Mouse (Mus musculus): ENCODE measurements at regions not wholly inside any gene's neighbourhood (a gene's known extent, or its start where the extent isn't known, plus 50 kb on each side); places are given as distances from the start of the nearest gene placed in this dataset.

DNA sequence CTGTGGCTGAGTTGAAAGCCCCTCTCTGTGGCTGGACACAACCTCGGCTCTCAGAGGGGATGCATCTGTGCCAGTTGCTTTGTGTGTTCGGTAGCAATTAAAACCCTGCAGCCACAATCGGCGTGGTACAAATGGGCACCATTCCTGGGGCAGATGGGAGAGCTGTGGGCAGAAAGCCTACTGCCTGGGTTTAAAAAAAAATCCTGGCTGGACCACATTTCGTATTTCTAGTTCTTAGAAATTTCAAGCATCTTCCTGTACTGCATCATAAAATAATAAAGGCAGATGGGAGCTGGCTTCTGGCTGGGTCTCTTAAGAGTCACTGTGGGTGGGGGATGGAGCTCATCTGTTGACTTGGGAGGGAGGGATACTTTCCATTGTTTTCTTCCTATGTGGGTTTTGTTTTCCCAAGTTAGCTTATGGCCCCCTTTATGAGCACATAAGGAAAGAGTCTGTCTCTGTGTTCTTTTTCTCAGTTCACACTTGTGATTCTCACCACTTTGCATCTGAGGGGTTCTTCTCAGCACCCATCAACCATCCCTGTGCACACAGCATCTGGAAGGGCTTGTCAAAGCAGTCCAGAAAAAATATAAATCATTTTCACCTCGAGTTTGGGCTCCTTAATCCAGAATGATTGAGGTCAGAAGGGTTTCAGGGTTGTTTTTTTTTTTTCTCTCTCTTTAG, 80.5 kb upstream of the Pum3 start:
- DNase-seq (ENCODE audit: extremely low read depth, low read depth, low spot score): no peak
- Histone ChIP-seq H3K79me2 (ENCODE audit: control insufficient read depth, insufficient read depth, low read length) (no peaks in the 10 kb centered on the region), H3K36me3 (ENCODE audit: control insufficient read depth, insufficient read depth, low read length) (no peaks in the 10 kb centered on the region), H3K27ac (replicated peaks; ENCODE audit: insufficient read depth, low read depth, low read length) (no peak overlapping the region), H3K4me3 (ENCODE audit: insufficient read depth, low read depth, low read length) (no peak overlapping the region), H3K9ac (ENCODE audit: low read depth, low read length) (no peak overlapping the region), H3K4me1 (ENCODE audit: control insufficient read depth, insufficient read depth, low read length) (peaks cover 2% of the 10 kb centered on the region; the same call in 1 of the 2 replicates), H3K27me3 (ENCODE audit: control insufficient read depth, insufficient read depth, low read length) (no peaks in the 10 kb centered on the region)
- 84% methylated on average over 6 of the region's 6 CpGs for WGBS
- no peak for TF ChIP-seq POLR2A (IDR thresholded peaks at IDR 0.05; ENCODE audit: extremely low read depth, insufficient read depth, low read length)
- TF ChIP-seq CTCF (IDR thresholded peaks at IDR 0.05; ENCODE audit: low read depth, low read length): no peak

DNA sequence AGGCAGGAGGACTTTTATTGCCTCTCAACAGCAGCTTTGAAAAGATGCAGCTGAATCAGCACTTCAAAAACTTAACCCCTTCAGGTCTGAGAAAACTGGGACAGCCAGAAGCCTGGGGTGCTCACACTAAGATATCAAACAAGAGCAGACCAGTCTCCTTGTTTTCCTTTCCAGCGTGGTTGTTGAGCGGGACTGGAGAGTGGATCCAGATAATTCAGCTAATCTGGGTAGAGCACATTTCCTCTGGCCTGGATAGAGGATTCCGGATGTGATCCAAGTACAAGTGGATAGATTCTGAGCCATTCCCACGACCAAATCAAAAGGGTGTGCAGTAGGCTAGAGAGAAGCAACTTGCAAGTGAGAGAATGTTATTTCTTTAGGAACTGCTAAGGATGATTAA, 68.7 kb upstream of the Pum3 start:
- no peak overlapping the region for H3K4me3 ChIP-seq (ENCODE audit: insufficient read depth, low read depth, low read length)
- DNase-seq (ENCODE audit: extremely low read depth, low read depth, low spot score): no peak
- WGBS: 86% methylated on average over 4 of the region's 4 CpGs

DNA sequence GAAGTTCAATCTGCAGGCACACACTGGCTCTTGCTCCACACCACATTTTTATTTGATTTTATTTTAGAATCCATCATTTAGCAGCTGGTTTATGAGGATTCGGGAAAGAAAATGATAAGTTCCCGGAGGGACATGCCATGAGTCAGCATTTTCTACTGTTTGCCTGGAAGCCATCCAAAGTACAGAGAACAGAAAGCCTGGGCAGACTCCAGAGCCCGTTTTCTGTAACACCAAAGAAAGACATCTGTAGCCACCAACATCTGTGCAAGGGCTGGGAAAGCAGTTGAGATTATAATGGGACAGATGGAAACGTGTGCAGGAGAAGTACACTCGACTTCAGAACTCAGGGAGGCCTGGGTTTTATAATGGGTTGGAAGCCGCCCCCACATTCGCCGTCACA, 62.8 kb upstream of the Pum3 start:
- Histone ChIP-seq H3K27me3 (ENCODE audit: control insufficient read depth, insufficient read depth, low read length) (no peaks in the 10 kb centered on the region), H3K79me2 (ENCODE audit: control insufficient read depth, insufficient read depth, low read length) (no peaks in the 10 kb centered on the region), H3K4me3 (ENCODE audit: insufficient read depth, low read depth, low read length) (no peak overlapping the region), H3K4me1 (ENCODE audit: control insufficient read depth, insufficient read depth, low read length) (no peaks in the 10 kb centered on the region), H3K27ac (replicated peaks; ENCODE audit: insufficient read depth, low read depth, low read length) (no peak overlapping the region), H3K36me3 (ENCODE audit: control insufficient read depth, insufficient read depth, low read length) (no peaks in the 10 kb centered on the region), H3K9ac (ENCODE audit: low read depth, low read length) (no peak overlapping the region)
- peak; percentile 64 for DNase-seq (ENCODE audit: extremely low read depth, low read depth, low spot score)
- TF ChIP-seq CTCF (IDR thresholded peaks at IDR 0.05; ENCODE audit: low read depth, low read length) (no peak), POLR2A (IDR thresholded peaks at IDR 0.05; ENCODE audit: extremely low read depth, insufficient read depth, low read length) (no peak)
- WGBS: 66% methylated on average over 8 of the region's 8 CpGs

More for the DNA sequence above, 68.7 kb upstream of the Pum3 start:
- no peak for TF ChIP-seq POLR2A (IDR thresholded peaks at IDR 0.05; ENCODE audit: extremely low read depth, insufficient read depth, low read length)
- TF ChIP-seq CTCF (IDR thresholded peaks at IDR 0.05; ENCODE audit: low read depth, low read length): no peak
- no peak overlapping the region for H3K27ac ChIP-seq (replicated peaks; ENCODE audit: insufficient read depth, low read depth, low read length)
- no peaks in the 10 kb centered on the region for H3K36me3 ChIP-seq (ENCODE audit: control insufficient read depth, insufficient read depth, low read length)
- no peaks in the 10 kb centered on the region for H3K79me2 ChIP-seq (ENCODE audit: control insufficient read depth, insufficient read depth, low read length)
- no peaks in the 10 kb centered on the region for H3K4me1 ChIP-seq (ENCODE audit: control insufficient read depth, insufficient read depth, low read length)
- no peak overlapping the region for H3K9ac ChIP-seq (ENCODE audit: low read depth, low read length)
- no peaks in the 10 kb centered on the region for H3K27me3 ChIP-seq (ENCODE audit: control insufficient read depth, insufficient read depth, low read length)

DNA sequence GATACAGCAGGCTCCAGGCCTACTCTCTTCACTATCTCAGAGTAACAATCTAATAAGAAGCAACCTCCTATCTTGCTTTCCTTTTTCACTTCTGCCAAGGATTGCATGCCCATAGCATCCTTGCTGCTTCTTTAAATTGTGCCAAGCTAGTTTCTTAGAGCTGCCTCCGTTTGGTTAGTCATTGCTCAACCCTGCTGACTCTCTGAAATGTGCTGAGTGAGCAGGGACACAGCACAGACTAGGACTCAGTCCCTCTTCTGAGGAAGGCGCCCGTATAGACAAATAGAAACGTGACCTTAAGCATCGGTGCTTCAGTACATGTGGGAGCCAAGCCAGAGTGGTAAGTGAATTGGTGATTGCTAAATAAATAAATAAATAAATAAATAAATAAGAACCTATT, 62.2 kb upstream of the Pum3 start:
- Histone ChIP-seq H3K9ac (ENCODE audit: low read depth, low read length) (no peak overlapping the region), H3K4me1 (ENCODE audit: control insufficient read depth, insufficient read depth, low read length) (no peaks in the 10 kb centered on the region), H3K27me3 (ENCODE audit: control insufficient read depth, insufficient read depth, low read length) (no peaks in the 10 kb centered on the region), H3K79me2 (ENCODE audit: control insufficient read depth, insufficient read depth, low read length) (no peaks in the 10 kb centered on the region), H3K36me3 (ENCODE audit: control insufficient read depth, insufficient read depth, low read length) (no peaks in the 10 kb centered on the region), H3K27ac (replicated peaks; ENCODE audit: insufficient read depth, low read depth, low read length) (no peak overlapping the region), H3K4me3 (ENCODE audit: insufficient read depth, low read depth, low read length) (no peak overlapping the region)
- WGBS: 56% methylated on average over 5 of the region's 5 CpGs
- peak; percentile 43 for DNase-seq (ENCODE audit: extremely low read depth, low read depth, low spot score)
- TF ChIP-seq CTCF (IDR thresholded peaks at IDR 0.05; ENCODE audit: low read depth, low read length) (no peak), POLR2A (IDR thresholded peaks at IDR 0.05; ENCODE audit: extremely low read depth, insufficient read depth, low read length) (no peak)

DNA sequence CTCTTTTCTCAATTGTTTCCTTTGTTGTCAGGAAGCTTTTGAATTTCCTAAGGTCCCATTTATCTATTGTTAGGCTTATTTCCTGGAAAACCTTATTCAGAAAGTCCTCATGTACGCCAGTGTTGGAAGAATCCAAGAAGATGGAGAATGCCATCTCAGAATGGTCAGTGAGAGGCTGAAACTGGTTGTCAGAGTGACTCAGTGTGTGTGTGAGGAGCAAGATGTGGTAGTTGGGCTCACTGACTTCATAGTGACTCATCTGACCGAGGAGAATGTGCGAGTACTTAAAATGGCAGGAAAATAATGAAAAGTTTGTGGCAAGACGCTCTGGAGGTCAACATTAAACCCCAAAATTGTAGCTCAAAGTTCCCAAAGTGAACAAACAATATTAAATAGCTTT, 59.4 kb upstream of the Pum3 start:
- 84% methylated on average over 4 of the region's 4 CpGs for WGBS

More for the DNA sequence above, 59.4 kb upstream of the Pum3 start:
- Histone ChIP-seq H3K79me2 (ENCODE audit: control insufficient read depth, insufficient read depth, low read length) (no peaks in the 10 kb centered on the region), H3K27me3 (ENCODE audit: control insufficient read depth, insufficient read depth, low read length) (no peaks in the 10 kb centered on the region), H3K27ac (replicated peaks; ENCODE audit: insufficient read depth, low read depth, low read length) (no peak overlapping the region), H3K4me3 (ENCODE audit: insufficient read depth, low read depth, low read length) (no peak overlapping the region), H3K36me3 (ENCODE audit: control insufficient read depth, insufficient read depth, low read length) (no peaks in the 10 kb centered on the region), H3K9ac (ENCODE audit: low read depth, low read length) (no peak overlapping the region), H3K4me1 (ENCODE audit: control insufficient read depth, insufficient read depth, low read length) (no peaks in the 10 kb centered on the region)
- TF ChIP-seq POLR2A (IDR thresholded peaks at IDR 0.05; ENCODE audit: extremely low read depth, insufficient read depth, low read length) (no peak), CTCF (IDR thresholded peaks at IDR 0.05; ENCODE audit: low read depth, low read length) (no peak)
- no peak for DNase-seq (ENCODE audit: extremely low read depth, low read depth, low spot score)

All from liver, adult 2 months (tissue).